Mouse (Mus musculus) megakaryocyte progenitor cell, adult 5-6 weeks (primary cell): ENCODE measurements around the gene Hydin. TPM values are rescaled to one million over a fixed set of nuclear protein-coding genes. Genes with fewer than 3 reads are reported as not detected.

Experiments
- ATAC-seq: replicated peaks from 2 replicates; pipeline ENCODE4 v1.8.0; 2016; ENCODE audit warnings: mild to moderate bottlenecking, moderate TSS enrichment, inconsistent platforms; ENCODE audit not compliant: poor library complexity
- total RNA-seq, 2 experiments: library from RNA; stranded (forward) in 1 of 2; stranded (reverse) in 1 of 2; fragments of 157-497, 149-512 nt in 1 of 2; fragments of 200-1000 nt in 1 of 2; gene quantifications; 2 replicates each; pipeline versions ENCODE4 v1.2.3 to v1.2.4; 2015 to 2017

Hydin gene
- total RNA-seq (2015) = not detected in 2 replicates
- not detected in 2 replicates for total RNA-seq (2017)

DNA sequence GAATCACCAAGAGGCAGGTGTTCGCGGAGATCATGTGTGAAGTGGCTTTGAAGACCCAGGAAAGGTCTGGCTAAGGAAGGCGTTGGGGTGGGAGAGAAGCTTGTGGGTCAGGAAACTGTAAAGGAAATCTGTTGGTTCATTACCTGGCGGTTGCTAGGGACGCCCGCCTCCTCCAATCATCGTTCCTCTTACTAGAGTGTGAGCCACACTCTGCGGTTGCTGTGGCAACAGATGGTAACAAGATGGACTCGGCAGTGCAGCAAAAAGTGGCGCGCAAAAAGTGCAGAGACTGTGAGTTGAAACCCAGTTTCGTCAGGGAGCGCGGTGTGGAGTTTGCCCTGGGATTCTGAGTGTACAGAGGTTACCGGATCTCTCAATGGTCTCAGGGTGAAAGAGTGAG is at the start of gene Hydin:
Gene Hydin (plus strand): TSS at position 237 of the 400 bp plus-strand sequence.
- ATAC-seq = no peak

DNA sequence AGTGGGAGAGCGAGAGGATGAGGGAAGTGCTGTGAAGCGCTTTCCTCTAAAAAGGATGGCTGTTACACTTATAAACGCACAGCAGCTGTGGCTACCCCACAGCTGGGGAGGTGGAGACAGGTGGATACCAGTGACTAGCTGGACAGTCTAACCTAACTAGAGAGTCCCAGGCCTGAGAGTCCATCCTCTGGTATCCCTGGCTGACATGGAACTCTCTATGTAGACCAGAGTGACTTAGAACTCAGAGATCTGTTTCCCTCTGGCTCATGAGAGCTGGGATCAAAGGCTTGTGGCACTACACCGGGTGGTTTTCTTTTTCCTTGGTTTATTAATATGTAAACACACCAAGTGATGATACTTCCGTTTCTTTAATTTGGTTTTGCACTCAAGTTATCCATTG is 49.6 kb upstream of the Hydin start:
- ATAC-seq = no peak

DNA sequence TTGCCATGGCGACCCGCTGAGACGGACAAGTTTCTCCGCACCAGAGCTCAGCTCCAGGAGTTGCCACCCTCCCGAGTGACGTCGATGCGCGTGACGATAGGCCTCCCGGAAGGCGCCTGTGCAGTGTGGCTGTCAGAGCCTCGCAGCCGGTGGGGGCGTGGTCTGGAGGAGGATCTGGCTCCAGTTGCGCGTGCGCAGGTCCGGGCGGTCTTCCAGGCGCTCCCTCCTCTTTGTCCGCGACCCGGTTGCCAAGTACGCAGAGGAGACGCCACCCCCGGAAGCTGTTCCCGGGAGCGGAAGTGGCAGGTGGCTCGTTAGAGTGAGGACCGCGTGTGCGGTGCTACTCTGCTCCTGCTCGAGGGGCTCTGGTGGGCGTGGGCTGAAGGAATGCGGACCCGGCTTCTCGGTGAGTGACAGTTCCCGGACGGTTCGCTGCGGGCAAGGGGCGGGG is 49.1 kb upstream of the Hydin start:
- ATAC-seq = peak; percentile 96

GRCm38 (mm10) chr8:110218511-110218910 is 48.3 kb upstream of the Hydin start:
- ATAC-seq = 0 out of 2 replicates have a peak, but pooled peaks have one; percentile 7

DNA sequence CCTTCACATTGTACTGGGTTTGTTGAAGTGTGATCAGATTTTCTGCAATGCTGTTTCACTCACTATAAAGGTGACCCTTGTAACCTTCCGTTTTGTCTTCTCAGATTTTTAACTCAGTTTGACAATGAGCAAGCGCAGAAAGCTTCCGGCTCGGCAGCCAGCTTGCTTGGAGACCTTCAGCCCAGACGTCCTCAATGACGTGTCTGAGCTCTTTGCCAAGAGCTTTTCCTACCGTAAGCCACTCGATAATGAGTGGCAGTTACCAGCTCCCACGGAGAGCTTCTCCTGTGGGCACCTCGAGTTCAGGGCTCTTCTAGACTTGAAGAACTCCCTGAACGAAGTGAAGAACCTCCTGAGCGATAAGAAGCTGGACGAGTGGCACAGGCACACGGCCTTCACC is 45.8 kb upstream of the Hydin start:
- ATAC-seq = no peak

DNA sequence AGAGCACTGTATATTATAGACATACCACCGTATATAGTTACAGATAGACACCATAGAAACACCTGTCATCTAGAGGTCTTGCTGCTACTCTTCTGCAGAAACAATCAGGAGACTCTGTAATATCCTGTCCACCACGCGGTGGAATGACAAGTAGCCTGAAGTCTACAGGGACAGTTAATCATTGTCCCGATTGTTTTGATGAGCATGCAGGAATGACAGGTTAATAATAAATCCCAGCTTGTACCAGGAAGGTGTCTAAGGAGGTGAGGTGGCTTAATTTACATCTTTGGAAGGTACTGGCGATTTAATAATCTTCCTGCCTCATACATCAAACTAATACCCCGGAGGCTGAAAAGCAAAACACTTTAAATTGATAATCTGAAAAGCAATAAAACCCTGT is 36.0 kb upstream of the Hydin start:
- ATAC-seq = no peak

GRCm38 (mm10) chr8:110242278-110243177 is 24.2 kb upstream of the Hydin start:
- ATAC-seq = no peak

- no peak for ATAC-seq
Observed at GRCm38 (mm10) chr8:110244566-110244965, 22.2 kb upstream of the Hydin start.

DNA sequence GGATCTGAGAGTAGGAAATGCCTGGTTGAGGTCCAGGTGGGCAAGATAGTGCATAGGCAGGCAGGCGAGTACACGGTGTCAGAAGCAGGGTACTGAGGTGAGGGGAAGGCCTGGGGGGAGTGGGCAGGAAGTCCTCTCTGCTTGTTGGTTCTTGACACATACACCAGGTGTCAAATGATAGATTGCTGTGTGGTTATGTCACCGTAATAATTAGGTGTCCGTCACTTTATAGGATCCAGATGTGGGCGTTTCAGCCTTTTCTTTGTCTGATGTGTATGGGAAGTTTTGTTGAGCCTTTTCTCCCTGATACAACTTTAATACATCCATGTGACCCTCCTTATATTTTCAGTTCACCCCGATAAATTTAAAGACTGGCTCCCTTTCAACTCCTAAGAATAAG is 19.5 kb upstream of the Hydin start:
- ATAC-seq = no peak

GRCm38 (mm10) chr8:110253986-110254385 is 12.8 kb upstream of the Hydin start:
- ATAC-seq = no peak

DNA sequence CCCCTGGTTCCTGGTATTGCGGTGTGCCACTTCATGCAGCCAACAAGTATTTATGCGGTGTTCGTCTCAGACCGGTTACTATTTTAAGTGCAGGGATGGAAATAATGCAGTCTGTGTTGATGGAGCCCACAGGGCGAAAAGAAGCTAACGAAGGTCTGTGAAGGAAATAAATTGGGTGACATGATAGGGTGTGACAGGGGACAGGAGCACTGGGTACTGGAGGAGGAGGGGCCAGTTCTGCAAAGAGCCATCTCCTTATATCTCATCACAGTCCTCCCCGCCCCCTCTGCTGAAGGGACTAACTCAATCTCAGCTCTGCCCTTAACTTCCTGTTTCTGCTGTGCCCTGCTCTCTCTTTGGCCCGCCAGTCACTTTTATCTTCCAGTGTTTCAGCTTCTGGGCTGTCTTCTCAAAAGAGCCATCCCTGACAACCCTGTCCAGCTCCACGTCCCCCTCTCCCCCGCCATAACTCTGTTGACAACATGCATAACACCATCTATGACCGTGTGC is 926 bp upstream of the Hydin start:
- ATAC-seq = no peak

DNA sequence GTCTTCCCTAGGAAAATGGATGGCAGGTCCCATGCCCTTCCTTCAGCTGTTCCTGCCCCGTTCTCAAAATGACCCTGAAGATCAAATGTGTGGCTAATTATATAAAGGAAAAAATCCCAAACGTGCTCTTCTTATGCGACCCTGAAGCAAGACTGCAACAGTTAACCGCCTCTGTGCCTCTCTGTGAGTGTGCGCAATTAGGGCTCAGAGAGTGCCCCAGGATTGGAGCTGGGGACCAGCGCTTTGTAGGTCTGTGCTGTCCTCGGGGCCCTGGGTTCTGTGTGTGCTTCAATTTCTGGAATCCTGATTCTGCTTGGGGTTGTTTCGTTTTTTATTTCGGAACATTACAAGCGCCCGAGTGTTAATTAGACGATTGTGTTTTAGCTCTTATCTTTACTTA is 491 bp downstream of the Hydin start:
- no peak for ATAC-seq

DNA sequence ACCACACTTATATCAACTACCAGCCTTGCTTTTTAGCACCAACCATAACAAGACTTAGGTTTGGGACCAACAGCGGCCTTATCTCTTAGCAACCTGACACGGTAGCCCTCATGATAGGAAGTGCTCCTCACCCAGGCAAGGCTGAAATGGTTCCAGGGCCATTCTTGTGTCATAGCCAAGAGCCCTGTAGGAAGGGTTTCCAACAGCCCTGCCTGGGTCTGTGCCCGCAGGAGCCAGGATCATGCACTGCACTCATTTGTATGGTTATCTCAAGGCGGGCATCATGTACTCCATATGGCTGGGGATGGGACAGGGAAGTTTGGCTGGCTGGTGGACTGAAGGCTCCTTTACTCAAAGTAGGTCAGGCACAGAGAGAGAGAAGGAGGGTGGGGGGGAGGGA is 3.9 kb downstream of the Hydin start:
- no peak for ATAC-seq

DNA sequence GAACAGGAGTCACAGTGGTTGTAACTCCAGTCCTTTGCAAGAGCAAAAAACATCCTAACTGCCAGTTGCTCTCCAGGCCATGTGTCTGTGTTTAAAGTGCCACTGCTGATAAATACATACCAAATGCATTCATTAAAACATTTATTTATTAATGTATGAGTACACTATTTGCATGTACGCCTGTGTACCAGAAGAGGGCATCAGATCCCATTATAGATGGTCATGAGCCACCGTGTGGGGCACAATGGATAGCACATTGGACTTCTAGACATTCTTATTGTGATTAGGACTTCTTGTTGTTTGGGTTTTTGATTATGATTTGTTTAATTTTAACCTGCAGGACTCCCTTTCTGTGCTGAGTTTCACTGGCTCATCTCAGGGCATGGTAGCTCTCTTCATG is 6.6 kb downstream of the Hydin start:
- ATAC-seq = no peak

DNA sequence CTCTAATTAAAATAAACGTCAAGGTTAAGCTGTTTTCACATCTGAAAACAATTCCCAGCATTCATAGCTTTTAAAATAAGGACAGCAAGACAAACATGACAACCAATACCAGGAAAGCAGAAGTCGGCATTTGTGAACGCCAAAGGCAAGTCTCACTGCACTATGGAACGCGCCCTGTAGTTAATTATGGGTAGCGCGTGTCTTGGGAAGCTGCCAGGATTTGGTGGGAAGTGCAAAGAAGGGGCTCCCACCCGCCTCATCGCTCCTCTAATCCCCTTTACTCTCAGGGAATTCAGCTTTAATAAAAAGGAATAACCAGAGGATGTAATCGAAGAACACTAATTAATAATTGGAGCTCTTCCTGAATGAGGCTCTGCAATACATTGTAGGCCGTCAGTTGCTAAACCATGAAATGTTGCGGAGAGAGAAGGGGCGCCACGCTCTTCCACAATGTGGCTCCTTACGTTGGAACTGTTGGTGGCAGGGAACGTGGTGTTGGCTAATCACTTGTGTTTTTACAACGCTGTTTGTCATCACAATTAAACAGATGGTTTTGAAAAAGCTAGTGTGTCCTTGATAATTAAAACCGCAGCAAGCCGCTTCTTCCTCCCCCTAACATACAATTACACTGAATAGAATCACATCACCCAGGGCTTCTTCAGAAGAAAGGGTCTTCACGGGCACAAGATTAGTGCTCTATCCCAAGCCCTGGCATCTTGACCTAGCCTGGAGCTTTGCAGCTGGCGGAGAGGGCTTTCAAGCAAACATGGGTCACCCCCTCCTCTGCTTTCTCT is 8.9 kb downstream of the Hydin start:
- ATAC-seq = no peak

GRCm38 (mm10) chr8:110276259-110276560 is 9.4 kb downstream of the Hydin start:
- no peak for ATAC-seq

DNA sequence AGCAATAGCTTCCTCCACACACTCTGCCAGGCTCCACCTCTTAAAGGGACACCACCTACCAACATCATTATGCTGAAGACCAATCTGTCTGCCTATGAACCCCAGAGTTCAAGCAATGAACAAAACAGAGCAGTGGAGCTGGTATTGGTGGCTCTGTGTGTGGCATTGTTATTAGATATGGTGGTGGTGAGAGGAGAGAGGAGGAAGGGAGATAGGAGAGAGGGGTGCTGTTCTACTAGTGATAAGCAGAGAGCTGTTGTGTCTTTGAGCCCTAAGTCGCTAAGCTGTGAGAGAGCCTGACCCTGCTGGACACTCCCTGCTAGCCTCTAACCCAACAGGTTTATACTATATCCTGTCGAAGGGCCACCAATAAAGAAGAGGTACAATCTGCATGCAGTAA is 45.9 kb downstream of the Hydin start:
- ATAC-seq = peak; percentile 44

DNA sequence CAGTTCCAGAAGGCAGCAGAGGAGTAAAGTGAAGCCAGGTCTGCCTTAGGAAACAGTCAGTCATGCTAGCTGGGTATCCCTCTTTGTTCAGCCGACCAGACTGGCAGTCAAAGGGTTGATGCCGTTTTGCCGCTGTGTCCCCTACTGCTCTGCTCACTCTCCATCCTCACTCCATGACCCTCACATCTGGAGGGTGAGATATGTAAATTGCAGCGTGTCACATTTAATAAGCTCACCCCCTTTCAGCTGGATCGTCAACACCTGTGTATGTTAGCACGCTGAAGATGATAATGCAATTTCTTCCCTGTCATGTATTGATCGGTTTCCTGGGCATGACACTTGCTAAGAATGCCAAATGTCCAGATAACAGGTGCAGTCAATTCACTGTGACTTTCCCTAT is 49.0 kb downstream of the Hydin start:
- no peak for ATAC-seq

GRCm38 (mm10) chr8:110319586-110319985 is 52.8 kb downstream of the Hydin start:
- ATAC-seq = no peak

GRCm38 (mm10) chr8:110321446-110321845 is 54.7 kb downstream of the Hydin start:
- no peak for ATAC-seq

DNA sequence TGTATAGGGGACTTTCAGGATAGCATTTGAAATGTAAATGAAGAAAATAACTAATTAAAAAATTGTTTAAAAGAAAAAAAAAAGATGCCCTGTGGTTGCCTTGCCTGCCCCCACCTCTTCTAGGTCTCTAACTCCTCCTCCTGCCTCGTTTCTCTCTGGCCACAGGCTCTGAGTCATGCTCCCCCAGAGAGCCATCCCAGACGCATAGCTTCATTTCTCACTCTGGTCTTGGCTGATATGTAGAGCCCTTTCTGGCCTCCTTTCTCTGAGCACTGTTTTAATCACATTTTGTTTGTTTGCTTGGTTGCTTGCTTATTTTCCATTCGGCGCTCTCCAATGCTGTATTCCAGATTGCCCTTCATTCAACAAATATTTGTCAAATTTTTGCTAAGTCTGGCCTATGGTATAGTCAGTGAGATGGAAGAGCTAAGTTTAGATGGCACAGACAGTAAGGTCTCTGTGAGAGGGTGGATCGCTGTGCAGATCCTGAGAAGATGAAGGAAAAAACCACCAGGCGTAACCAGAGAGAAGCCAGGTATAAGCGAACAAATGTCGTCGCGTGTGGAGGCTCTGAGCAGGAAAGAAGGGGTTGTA is 57.3 kb downstream of the Hydin start:
- ATAC-seq = no peak
